Mouse (Mus musculus) E14TG2a.4 (cell line): ENCODE data around the gene Rasgef1a.

ENCODE experiments used
- H3K27me3 ChIP-seq: 2 replicates; pipeline ENCODE4 v1.6.1; 2014; ENCODE audit warnings: low read length, control low read depth; ENCODE audit not compliant: insufficient read depth
- H3K36me3 ChIP-seq: 2 replicates; pipeline ENCODE4 v1.6.1; 2014; ENCODE audit warnings: low read length, control low read depth; ENCODE audit not compliant: insufficient read depth
- H3K4me1 ChIP-seq: replicated peaks from 2 replicates; pipeline ENCODE4 v1.6.1; 2014; ENCODE audit warnings: low read depth, low read length, control low read depth
- H3K4me3 ChIP-seq: replicated peaks from 2 replicates; pipeline ENCODE4 v1.5.1; 2014; ENCODE audit warnings: mild to moderate bottlenecking, low read length
- H3K9me3 ChIP-seq: 2 replicates; pipeline ENCODE4 v1.6.1; 2014; ENCODE audit warnings: low read length, control low read depth
- CTCF ChIP-seq: conservative IDR thresholded peaks from 2 replicates; pipeline ENCODE4 v1.5.1; 2014; ENCODE audit warnings: low read length
- NANOG ChIP-seq: IDR thresholded peaks from 2 replicates; pipeline ENCODE4 v1.6.1; 2014; ENCODE audit warnings: borderline replicate concordance, low read length, mixed read lengths
- POU5F1 ChIP-seq: IDR thresholded peaks from 2 replicates; pipeline ENCODE4 v1.6.1; 2014; ENCODE audit warnings: low read length, borderline replicate concordance

Rasgef1a gene

GRCm38 (mm10) chr6:118014881-118015280 lies 3.6 kb downstream of the Rasgef1a start:
- Histone ChIP-seq H3K9me3 (no peaks in the 10 kb centered on the region), H3K36me3 (no peaks in the 10 kb centered on the region), H3K4me1 (peaks cover 7% of the 10 kb centered on the region), H3K27me3 (peaks cover 92% of the 10 kb centered on the region), H3K4me3 (no peak overlapping the region)
- no peak for TF ChIP-seq POU5F1
- no peak for TF ChIP-seq NANOG
- TF ChIP-seq CTCF: no peak

GRCm38 (mm10) chr6:118015971-118016370 lies 4.7 kb downstream of the Rasgef1a start:
- Histone ChIP-seq H3K4me1 (peaks cover 3% of the 10 kb centered on the region), H3K27me3 (peaks cover 86% of the 10 kb centered on the region), H3K4me3 (no peak overlapping the region), H3K36me3 (no peaks in the 10 kb centered on the region), H3K9me3 (no peaks in the 10 kb centered on the region)
- TF ChIP-seq POU5F1 (no peak), CTCF (no peak)

- no peak for TF ChIP-seq POU5F1
- TF ChIP-seq CTCF: no peak
- TF ChIP-seq NANOG: no peak
- Histone ChIP-seq H3K4me3 (no peak overlapping the region), H3K9me3 (no peaks in the 10 kb centered on the region), H3K27me3 (peaks cover 75% of the 10 kb centered on the region), H3K4me1 (no peaks in the 10 kb centered on the region), H3K36me3 (no peaks in the 10 kb centered on the region)
These were observed 7.4 kb downstream of the Rasgef1a start for GRCm38 (mm10) chr6:118018666-118019065.

- H3K9me3 ChIP-seq: no peaks in the 10 kb centered on the region
- TF ChIP-seq CTCF (no peak), POU5F1 (no peak), NANOG (no peak)
- H3K4me1 ChIP-seq: no peaks in the 10 kb centered on the region
- no peak overlapping the region for H3K4me3 ChIP-seq
- peaks cover 66% of the 10 kb centered on the region for H3K27me3 ChIP-seq
- H3K36me3 ChIP-seq: no peaks in the 10 kb centered on the region
These were observed 8.3 kb downstream of the Rasgef1a start for GRCm38 (mm10) chr6:118019569-118019968.

- no peak for TF ChIP-seq POU5F1
- Histone ChIP-seq H3K27me3 (peaks cover 33% of the 10 kb centered on the region), H3K4me1 (no peaks in the 10 kb centered on the region), H3K4me3 (no peak overlapping the region), H3K9me3 (no peaks in the 10 kb centered on the region), H3K36me3 (no peaks in the 10 kb centered on the region)
These were observed 11.8 kb downstream of the Rasgef1a start for GRCm38 (mm10) chr6:118022898-118023635.

GRCm38 (mm10) chr6:118027036-118027435 lies 15.8 kb downstream of the Rasgef1a start:
- peaks cover 12% of the 10 kb centered on the region; the same call in 1 of the 2 replicates for H3K27me3 ChIP-seq
- no peak for TF ChIP-seq CTCF
- TF ChIP-seq NANOG: no peak; the same call in 1 of the 2 replicates
- no peak for TF ChIP-seq POU5F1

GRCm38 (mm10) chr6:118031467-118031866 lies 20.2 kb downstream of the Rasgef1a start:
- Histone ChIP-seq H3K36me3 (no peaks in the 10 kb centered on the region), H3K4me1 (no peaks in the 10 kb centered on the region; the same call in 1 of the 2 replicates), H3K27me3 (peaks cover 13% of the 10 kb centered on the region), H3K9me3 (no peaks in the 10 kb centered on the region), H3K4me3 (no peak overlapping the region)
- TF ChIP-seq POU5F1 (no peak), CTCF (no peak), NANOG (no peak)

More at GRCm38 (mm10) chr6:118027036-118027435, 15.8 kb downstream of the Rasgef1a start:
- no peaks in the 10 kb centered on the region for H3K4me1 ChIP-seq
- H3K36me3 ChIP-seq: no peaks in the 10 kb centered on the region
- no peaks in the 10 kb centered on the region for H3K9me3 ChIP-seq
- no peak overlapping the region for H3K4me3 ChIP-seq

- Histone ChIP-seq H3K4me1 (peaks cover 3% of the 10 kb centered on the region; the same call in 1 of the 2 replicates), H3K4me3 (no peak overlapping the region), H3K27me3 (peaks cover 12% of the 10 kb centered on the region), H3K9me3 (no peaks in the 10 kb centered on the region), H3K36me3 (no peaks in the 10 kb centered on the region)
- TF ChIP-seq CTCF (no peak), POU5F1 (no peak), NANOG (no peak)
These were observed 24.4 kb downstream of the Rasgef1a start for GRCm38 (mm10) chr6:118035639-118036038.
